Mouse (Mus musculus): Measurements from ENCODE around the gene Crygd. TPM values are rescaled to one million over a fixed set of nuclear protein-coding genes. Genes with fewer than 3 reads are reported as not detected.

Gene Crygd
- not detected for polyA plus RNA-seq (2014; fragmentation: Illumina TruSeq; extraction: RNeasy Lipid Tissue Mini Kit (QIAGEN cat#74804))

GRCm38 (mm10) chr1:65063352-65063751, at the start of gene Crygd:
Gene Crygd, minus strand, starts transcription at chr1:65063452.

DNA sequence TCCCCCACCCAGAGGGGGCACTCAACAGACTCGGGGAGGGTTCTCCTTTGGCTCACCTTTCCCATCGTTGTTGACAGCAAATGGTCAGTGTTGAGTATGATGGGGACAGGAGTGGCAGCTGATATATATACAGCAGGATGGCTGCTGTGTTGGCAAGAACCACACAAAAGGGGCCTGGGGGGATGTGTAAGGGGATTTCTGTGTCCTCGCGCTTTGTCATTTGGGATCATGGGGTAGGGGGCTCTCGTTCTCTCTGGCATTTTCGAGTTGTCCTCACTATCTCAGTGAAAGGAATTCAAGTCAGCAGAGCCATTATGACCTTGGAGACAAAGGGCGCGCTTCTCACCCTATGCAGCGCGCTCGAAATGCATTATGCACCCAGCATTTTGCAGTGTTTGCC, 40.0 kb upstream of the Crygd start, which contains the start of gene Cryga:
Gene Cryga (minus strand): TSS at position 101 of the 400 bp plus-strand sequence.

GRCm38 (mm10) chr1:65082188-65082587, 18.9 kb upstream of the Crygd start, which contains the start of gene Crygb:
Gene Crygb, minus strand, starts transcription at chr1:65082288.

DNA sequence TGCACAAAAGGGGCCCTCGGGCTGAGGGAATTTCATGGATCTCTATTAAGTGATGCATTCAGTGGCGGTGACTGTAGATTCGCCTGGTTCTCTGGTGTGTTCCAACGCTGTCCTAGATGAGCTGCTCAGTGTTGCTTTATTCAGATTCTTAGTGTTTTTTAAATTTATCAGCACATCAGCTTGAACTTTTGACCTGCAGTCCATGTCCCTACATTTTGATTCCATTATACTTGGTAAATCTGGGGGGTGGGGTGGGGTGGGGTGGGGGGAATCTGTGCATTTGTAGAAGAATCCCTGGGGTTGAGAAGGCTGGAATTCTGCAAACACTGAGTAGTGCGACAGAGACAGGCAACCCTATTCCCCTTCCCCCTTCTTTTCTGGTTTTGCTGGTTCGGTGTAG, 10.3 kb upstream of the Crygd start, which contains the start of gene Crygc:
Gene Crygc (minus strand): TSS at position 101 of the 400 bp plus-strand sequence.

GRCm38 (mm10) chr1:65050952-65051351, 12.3 kb downstream of the Crygd start, which contains the start of gene Cryge:
Gene Cryge, minus strand, starts transcription at chr1:65051149.

GRCm38 (mm10) chr1:65032641-65033040, 30.6 kb downstream of the Crygd start, which contains the start of gene Akr1cl:
Gene Akr1cl, minus strand, starts transcription at chr1:65032759.

Other genes starting within 250 kb of the Crygd start
- gene Plekhm3, start 106.6 kb downstream of the Crygd start, polyA plus RNA-seq (2014; fragmentation: Illumina TruSeq; extraction: RNeasy Lipid Tissue Mini Kit (QIAGEN cat#74804)): 6.0 TPM
- gene Akr1cl, start 30.7 kb downstream of the Crygd start, polyA plus RNA-seq (2014; fragmentation: Illumina TruSeq; extraction: RNeasy Lipid Tissue Mini Kit (QIAGEN cat#74804)): 3,153 TPM
- gene Cryge, start 12.3 kb downstream of the Crygd start, polyA plus RNA-seq (2014; fragmentation: Illumina TruSeq; extraction: RNeasy Lipid Tissue Mini Kit (QIAGEN cat#74804)): not detected
- not detected for gene Crygc, start 10.2 kb upstream of the Crygd start, polyA plus RNA-seq (2014; fragmentation: Illumina TruSeq; extraction: RNeasy Lipid Tissue Mini Kit (QIAGEN cat#74804))
- gene Crygb, start 18.8 kb upstream of the Crygd start, polyA plus RNA-seq (2014; fragmentation: Illumina TruSeq; extraction: RNeasy Lipid Tissue Mini Kit (QIAGEN cat#74804)): 1.2 TPM
- not detected for gene Cryga, start 39.9 kb upstream of the Crygd start, polyA plus RNA-seq (2014; fragmentation: Illumina TruSeq; extraction: RNeasy Lipid Tissue Mini Kit (QIAGEN cat#74804))
- not detected for gene Gm28845, start 56.1 kb upstream of the Crygd start, polyA plus RNA-seq (2014; fragmentation: Illumina TruSeq; extraction: RNeasy Lipid Tissue Mini Kit (QIAGEN cat#74804))
- gene D630023F18Rik, start 59.8 kb upstream of the Crygd start, polyA plus RNA-seq (2014; fragmentation: Illumina TruSeq; extraction: RNeasy Lipid Tissue Mini Kit (QIAGEN cat#74804)): 7.6 TPM
- gene Idh1, start 123.0 kb upstream of the Crygd start, polyA plus RNA-seq (2014; fragmentation: Illumina TruSeq; extraction: RNeasy Lipid Tissue Mini Kit (QIAGEN cat#74804)): 911 TPM
- 23.3 TPM for gene Pikfyve, start 123.2 kb upstream of the Crygd start, polyA plus RNA-seq (2014; fragmentation: Illumina TruSeq; extraction: RNeasy Lipid Tissue Mini Kit (QIAGEN cat#74804))
- not detected for gene Pth2r, start 218.6 kb upstream of the Crygd start, polyA plus RNA-seq (2014; fragmentation: Illumina TruSeq; extraction: RNeasy Lipid Tissue Mini Kit (QIAGEN cat#74804))

Measured in ovary, adult 10 weeks (tissue).